Mouse (Mus musculus): ENCODE data around the gene Zg16.
A peak's percentile ranks its signal among the peaks of the same experiment; 100 is the strongest.
"Not testable (repeated sequence)": the region's sequence is repeated elsewhere in the genome, so short reads cannot be mapped to it uniquely, and the experiment has no call there.

Zg16 gene

GRCm38 (mm10) chr7:127087278-127088010, at the start of gene Zg16:
Zg16 (minus strand) TSS chr7:127087328.
- not testable (repeated sequence) for DNase-seq (ENCODE audit: low spot score in 2 of 2)

DNA sequence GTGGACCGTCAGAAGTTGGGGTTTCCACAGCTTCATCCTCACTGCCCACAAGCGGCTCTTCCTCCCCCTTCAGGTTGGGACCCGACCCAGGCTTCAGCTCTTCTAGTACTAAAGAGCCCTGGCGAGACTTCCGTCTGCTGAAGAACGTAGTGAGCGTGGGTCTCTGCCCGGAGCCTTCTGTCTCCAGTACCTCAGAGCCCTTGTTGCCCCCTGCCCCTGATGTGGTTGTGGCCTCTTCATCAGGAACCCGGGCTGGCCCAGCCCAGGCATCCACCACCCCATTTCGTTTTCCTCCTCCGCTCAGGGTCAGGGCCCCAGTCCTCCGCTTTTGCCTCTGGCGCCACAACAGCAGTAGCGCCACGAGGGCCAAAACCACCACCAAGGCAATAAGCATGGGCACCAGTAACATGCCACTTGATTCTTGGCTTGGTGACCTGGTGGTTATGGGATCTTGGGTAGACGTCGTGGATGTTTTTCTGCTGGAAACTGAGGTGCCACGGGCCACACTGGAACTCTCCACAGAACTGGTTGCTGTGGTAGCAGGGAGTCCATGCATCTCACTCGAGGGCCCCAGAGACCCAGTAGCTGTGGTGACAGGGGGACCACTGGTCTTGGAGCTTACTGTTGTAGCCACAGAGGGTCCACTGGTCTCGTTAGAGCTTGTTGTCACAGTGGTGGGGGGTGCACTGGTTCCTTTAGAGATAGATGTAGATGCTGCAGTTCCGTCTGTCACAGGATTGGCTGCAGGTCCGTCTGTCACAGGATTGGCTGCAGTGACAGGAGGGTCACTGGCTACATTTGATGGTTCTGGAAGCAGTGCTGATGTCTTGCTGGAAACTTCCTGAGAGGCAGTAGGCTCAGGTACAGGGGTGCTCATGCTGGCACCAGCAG, 49.3 kb upstream of the Zg16 start:
- DNase-seq (ENCODE audit: low spot score in 2 of 2), result no peak

DNA sequence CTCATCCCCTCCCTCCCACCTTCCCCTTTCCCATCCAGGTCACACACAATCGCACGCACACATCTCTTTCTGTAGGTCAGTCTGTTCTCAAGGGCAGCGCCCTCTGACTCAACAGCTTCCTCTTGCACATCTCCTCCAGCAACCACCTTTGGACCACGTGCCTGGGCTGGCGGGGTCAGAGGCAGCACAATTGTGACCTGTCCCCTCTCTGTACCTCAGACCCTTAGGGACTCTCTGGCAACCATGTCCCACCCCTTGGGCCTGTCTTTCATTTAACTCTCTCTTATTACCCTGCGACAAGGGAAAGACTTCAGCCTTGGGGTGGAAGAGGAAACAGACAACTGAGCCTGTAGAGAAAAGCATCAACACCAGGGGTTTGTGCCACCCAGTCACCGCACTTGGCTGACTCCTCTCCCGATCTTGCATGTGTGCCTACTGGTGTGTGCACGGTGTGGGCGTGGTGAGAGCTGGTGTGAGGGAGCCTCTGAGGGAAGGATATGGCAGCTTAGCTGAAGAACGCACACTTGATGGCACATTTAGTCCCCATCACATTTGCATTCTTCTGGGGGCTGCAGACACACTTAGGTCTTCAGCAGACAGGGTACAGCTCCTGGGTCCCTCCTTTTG, 47.8 kb upstream of the Zg16 start:
- DNase-seq (ENCODE audit: low spot score in 2 of 2), result no peak

DNA sequence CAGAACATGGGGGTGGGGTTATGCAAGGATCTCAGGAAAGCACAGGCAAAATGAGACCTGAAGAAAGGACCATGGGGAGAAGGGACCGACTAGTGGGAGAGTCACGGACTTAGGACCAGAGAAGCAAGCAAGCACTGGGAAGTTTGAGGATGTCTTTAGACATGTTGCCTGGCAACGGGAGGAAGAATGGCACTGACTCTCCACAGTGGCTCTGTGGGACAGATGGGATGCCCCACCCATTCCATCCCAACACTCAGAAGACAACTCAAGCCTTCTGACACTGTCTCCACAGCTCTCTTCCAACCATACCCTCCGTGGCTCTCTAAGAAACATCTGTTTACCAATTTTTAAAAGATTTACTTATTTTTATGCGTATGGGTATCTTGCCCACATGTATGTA, 46.0 kb upstream of the Zg16 start:
- DNase-seq (ENCODE audit: low spot score in 2 of 2), result no peak

GRCm38 (mm10) chr7:127129638-127130037, 42.5 kb upstream of the Zg16 start:
- DNase-seq (ENCODE audit: low spot score in 2 of 2), result no peak

- DNase-seq (ENCODE audit: low spot score in 2 of 2), result no peak
Observed at GRCm38 (mm10) chr7:127121911-127122270, 34.8 kb upstream of the Zg16 start, which contains the start of gene Qprt. Qprt (minus strand) TSS chr7:127122226.

DNA sequence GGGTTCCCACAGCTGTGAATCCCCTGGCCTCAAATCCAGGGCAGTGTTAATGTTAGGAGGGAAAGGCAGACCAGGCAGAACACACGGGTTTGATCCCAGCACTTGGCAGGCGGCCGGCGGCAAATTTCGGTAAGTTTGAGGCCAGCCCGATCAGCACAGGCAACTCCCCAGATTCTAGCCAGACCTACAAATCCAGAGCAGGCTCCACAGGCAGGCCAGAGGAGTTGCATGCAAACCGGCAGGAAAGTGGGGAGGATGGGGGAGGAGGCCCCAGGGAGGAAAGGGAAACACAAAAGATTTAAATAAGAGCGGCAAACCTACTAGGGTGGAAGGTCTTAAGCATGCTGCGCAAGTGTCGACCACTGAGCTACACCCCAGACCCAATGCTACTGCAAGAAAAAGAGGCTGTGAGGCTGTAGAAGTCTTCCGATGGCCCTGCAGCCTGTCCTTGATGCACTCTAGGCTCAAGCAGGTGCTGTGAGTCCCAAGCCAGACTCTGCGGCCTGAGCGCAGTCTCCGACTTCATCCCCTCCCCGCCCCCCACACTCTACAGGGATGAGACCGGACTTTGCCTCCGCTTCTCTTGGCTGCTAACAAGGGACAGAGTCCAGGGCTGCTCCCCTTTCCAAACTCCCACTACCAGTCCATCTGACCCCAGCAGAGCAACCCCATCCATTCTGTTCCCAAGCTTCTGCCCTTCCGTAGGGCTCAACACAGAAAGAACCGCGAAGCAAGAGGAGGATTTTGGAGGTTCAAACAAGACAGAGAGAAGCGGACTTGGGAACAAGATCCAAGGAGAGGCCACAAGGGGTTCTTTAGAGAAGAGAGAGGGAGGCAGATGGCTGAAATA, 34.2 kb upstream of the Zg16 start:
- no peak for DNase-seq (ENCODE audit: low spot score in 2 of 2)

DNA sequence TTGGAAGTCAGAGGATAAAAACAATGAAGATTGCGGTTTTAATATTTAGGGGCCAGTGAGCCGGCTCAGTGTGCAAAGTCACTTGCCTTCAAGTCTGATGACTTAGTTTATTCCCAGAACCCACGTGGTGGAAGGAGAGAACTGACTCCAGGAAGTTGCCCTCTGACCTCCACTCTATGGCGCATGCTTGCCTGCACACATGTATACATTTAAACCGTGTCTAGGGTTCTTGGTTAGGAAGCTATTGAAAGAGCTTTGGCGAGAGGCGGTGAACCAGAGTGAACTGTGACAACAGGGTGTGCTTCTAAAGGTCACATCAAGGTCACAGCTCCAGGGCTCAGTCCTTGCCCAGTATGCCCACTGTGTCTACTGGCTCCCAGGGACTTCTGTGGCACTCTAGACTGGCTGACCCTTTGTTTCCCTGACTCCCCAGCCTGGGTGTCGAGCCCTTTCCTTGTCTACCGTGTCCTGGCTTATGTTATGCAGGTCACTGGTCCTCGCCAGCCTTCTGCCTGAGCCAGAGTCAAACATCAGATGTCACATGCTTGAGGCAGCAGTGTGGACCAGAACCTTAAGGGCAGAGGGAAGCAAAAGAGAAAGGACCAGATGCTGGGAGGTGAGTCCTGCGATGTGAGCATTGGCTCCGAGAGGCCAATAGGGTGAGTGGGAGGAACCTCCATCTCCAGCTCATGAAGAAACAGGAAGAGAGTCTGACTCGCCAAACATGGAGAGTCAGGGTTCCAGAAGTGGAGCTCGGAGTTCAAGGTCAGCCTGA, 31.7 kb upstream of the Zg16 start:
- DNase-seq (ENCODE audit: low spot score in 2 of 2), result no peak

GRCm38 (mm10) chr7:127117948-127118347, 30.8 kb upstream of the Zg16 start:
- DNase-seq (ENCODE audit: low spot score in 2 of 2), result no peak

DNA sequence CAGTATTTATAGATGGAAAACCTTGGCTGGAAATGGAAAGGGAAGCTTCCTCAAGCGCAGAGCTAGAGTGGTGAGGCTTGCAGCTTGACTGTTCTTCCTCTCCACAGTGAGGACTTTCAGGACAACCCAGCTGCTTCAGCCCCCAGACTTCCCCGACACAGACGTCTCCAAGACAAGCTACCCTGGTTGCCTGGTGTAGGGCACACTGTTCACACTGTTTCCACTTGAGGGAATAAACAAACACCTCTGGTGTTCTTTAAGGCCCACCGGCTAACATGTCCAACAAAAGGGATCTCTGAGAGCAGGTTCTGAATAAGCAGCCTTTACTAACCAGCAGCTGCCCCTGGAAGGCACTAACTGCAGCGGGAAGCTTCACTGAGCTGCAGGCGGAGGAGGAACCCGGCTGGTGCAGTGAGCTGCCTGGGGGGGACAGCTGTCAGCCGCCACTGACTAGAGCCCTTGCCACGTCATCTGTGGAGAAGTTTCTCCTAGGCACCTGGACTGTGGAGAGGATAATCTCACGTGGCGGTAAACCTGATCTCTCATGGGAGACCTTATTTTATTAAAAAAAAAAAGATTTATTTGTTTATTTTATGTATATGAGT, 29.3 kb upstream of the Zg16 start:
- no peak for DNase-seq (ENCODE audit: low spot score in 2 of 2)

DNA sequence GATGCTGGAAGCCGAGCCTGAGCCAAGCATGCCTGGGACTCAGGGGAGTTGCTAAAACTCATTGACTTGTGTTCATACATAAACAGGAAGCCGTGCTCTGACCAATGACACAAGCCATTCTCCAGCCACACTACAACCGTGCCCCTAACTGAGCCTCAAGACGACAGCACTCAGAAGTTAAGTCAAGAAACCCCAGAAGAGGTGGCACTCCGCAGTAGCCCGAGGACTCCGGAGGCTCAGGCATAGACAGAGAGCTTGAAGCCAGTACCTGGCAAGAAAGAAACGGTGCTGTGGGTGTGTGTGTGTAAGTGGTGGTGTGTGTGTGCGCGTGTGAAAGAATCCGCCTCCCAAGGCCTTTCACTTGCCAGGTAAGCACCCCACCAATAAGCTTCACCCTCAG, 27.8 kb upstream of the Zg16 start:
- no peak for DNase-seq (ENCODE audit: low spot score in 2 of 2)

- no peak for DNase-seq (ENCODE audit: low spot score in 2 of 2)
Observed at GRCm38 (mm10) chr7:127113614-127114259, 26.6 kb upstream of the Zg16 start.

DNA sequence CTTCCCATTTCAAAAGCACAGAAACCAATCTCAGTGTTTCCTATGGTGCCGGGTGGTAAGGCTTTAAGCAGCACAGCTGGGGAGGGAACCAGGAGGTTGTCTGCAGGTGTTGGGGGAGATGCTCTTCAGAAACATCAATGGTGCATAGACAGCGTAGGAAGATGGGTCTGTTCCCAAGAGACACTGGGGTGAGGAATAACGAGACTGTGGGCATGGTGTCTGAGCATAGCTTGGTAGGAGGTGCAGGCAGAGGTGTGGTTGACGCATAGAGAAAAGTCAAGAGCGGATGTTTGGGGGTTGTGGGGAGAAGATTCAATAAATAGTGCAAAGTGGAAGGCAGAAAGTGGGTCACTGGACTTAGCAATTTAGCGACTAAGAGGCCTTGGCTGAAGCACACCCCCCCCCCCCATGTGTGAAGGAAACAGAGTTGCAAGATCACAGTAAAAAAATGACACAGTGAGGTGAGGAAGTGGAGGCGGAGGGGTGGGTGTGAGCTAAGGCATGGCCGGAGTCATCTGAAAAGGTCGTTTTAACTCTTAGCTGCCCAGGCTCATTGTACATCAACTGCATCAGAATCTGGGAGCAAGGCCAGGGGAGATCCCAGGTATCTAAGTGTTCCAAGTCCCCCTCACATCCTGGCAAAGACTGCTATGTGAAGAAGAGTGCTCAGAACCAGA, 25.9 kb upstream of the Zg16 start:
- DNase-seq (ENCODE audit: low spot score in 2 of 2), result no peak

- DNase-seq (ENCODE audit: low spot score in 2 of 2), result no peak
Observed at GRCm38 (mm10) chr7:127112251-127112841, 25.2 kb upstream of the Zg16 start.

DNA sequence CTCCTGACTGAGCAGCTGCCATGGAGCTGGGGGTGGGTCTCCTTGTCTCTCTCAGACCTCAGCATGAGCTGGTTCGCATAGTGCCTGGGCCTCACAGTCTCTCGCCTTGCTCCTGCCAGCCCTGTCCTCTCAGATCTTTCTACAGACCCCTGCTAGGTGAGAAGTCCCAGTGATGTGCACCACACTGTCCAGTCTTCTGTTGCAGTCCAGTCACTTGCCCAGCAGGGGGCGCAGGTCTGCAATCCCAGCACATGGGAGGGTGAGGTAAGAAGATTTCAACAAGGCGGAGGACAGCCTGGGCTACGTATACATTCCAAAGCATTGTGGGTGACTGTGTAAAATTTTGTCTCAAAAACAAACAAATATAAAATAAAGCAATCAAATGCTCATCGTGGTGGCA, 24.3 kb upstream of the Zg16 start:
- peak in 1 of 2 experiments; percentile 44 for DNase-seq (ENCODE audit: low spot score in 2 of 2)

GRCm38 (mm10) chr7:127110239-127111007, 23.3 kb upstream of the Zg16 start:
- peak; percentile 68 to 70 for DNase-seq (ENCODE audit: low spot score in 2 of 2)

DNA sequence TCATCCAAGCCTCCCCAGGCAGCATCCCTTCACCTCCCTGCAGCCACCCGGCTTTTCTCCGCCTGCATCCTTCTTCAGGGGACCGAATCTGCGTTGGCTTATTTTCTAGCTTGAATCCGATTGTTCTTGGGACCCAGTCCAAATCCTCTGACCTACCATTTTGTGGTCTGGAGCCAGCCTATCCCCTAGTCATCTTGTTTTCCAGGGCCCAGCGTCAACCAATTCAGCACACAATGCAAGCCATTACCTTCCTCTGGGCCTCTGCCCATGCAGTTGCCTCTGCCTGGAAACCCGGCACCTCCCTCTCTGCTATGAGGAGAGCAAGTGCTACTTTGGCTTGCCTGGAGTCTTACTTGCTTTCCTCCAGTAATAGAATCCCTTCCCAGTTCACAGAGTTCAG, 18.4 kb upstream of the Zg16 start:
- DNase-seq (ENCODE audit: low spot score in 2 of 2), result no peak
